Mouse (Mus musculus) CH12.LX (cell line): ENCODE measurements at regions not wholly inside any gene's neighbourhood (a gene's known extent, or its start where the extent isn't known, plus 50 kb on each side); places are given as distances from the start of the nearest gene placed in this dataset.

Experiments
- BHLHE40 ChIP-seq: IDR thresholded peaks from 2 replicates; pipeline ENCODE4 v1.6.1; 2011; ENCODE audit warnings: mild to moderate bottlenecking, low read depth, low read length, improper control_type of control experiment
- CTCF ChIP-seq, 2 experiments: IDR thresholded peaks in 1 of 2; conservative IDR thresholded peaks in 1 of 2; 2 replicates each; pipeline ENCODE4 v1.5.1; 2011 to 2012; ENCODE audit warnings: low read depth in 2 of 2, low read length in 2 of 2, improper control_type of control experiment in 1 of 2, inconsistent platforms in 1 of 2, mild to moderate bottlenecking in 1 of 2, moderate library complexity in 1 of 2
- GABPA ChIP-seq: IDR thresholded peaks from 2 replicates; pipeline ENCODE4 v1.6.1; 2012; ENCODE audit warnings: low read depth, low read length, improper control_type of control experiment, inconsistent platforms; ENCODE audit not compliant: insufficient replicate concordance
- HCFC1 ChIP-seq: IDR thresholded peaks from 2 replicates; pipeline ENCODE4 v1.6.1; 2012; ENCODE audit warnings: low read depth, mild to moderate bottlenecking, inconsistent platforms, low read length, improper control_type of control experiment
- JUN ChIP-seq: IDR thresholded peaks from 2 replicates; pipeline ENCODE4 v1.6.1; 2011; ENCODE audit warnings: low read depth, mild to moderate bottlenecking, low read length, improper control_type of control experiment, moderate library complexity; ENCODE audit not compliant: insufficient read depth
- JUND ChIP-seq: conservative IDR thresholded peaks from 2 replicates; pipeline ENCODE4 v1.6.1; 2011; ENCODE audit warnings: low read depth, low read length, improper control_type of control experiment
- NELFE ChIP-seq: IDR thresholded peaks from 2 replicates; pipeline ENCODE4 v1.6.1; 2011; ENCODE audit warnings: low read depth, low read length, improper control_type of control experiment
- NRF1 ChIP-seq: IDR thresholded peaks from 2 replicates; pipeline ENCODE4 v1.6.1; 2014; ENCODE audit warnings: low read depth, mild to moderate bottlenecking, inconsistent platforms, low read length, improper control_type of control experiment, moderate library complexity
- POLR2A ChIP-seq: IDR thresholded peaks from 2 replicates; pipeline ENCODE4 v1.6.1; 2011; ENCODE audit warnings: low read depth, mild to moderate bottlenecking, improper control_type of control experiment, low read length
- RAD21 ChIP-seq: IDR thresholded peaks from 2 replicates; pipeline ENCODE4 v1.6.1; 2011; ENCODE audit warnings: low read depth, mild to moderate bottlenecking, low read length, improper control_type of control experiment, moderate library complexity
- ZC3H11A ChIP-seq: IDR thresholded peaks from 2 replicates; pipeline ENCODE4 v1.6.1; 2012; ENCODE audit warnings: low read depth, mild to moderate bottlenecking, inconsistent platforms, low read length, improper control_type of control experiment

DNA sequence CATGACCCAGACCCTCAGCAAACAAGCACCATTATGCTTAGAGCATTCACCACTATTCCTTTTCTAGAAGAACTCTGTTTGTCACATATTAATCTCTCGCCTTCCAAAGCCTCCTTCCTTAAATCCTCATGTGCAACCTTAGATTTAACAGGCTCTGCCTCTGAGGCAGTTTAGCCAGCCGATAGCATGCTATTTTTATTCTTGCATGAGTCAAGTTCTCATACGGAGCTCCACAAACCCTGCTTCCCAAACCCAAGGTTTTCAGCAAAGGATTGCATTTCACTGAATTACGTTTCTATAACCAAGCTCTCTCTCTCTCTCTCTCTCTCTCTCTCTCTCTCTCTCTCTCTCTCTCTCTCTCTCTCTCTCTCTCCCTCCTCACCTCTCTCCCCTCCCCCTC lies 52.1 kb upstream of the Vwa8 start:
- TF ChIP-seq RAD21 (no peak), JUN (no peak), GABPA (no peak), POLR2A (no peak), BHLHE40 (no peak), CTCF (conservative IDR thresholded peaks at IDR 0.05 in 1 of 2, IDR thresholded peaks at IDR 0.05 in 1 of 2; ENCODE audit: low read depth in 2 of 2, low read length in 2 of 2) (no peak), HCFC1 (no peak), JUND (no peak), NELFE (no peak), NRF1 (no peak), ZC3H11A (no peak)
